Mouse (Mus musculus) hematopoietic stem cell, adult 5-6 weeks (primary cell): ENCODE data around the gene Enkur. TPM values are rescaled to one million over a fixed set of nuclear protein-coding genes. Genes with fewer than 3 reads are reported as not detected.
"Not testable (repeated sequence)": the region's sequence is repeated elsewhere in the genome, so short reads cannot be mapped to it uniquely, and the experiment has no call there.

Experiments
- ATAC-seq, 2 experiments: fragments of 125-278 bp in 1 of 2; replicated peaks in 1 of 2; 2 replicates each; pipeline ENCODE4 v1.8.0; 2016 to 2017; ENCODE audit warnings: inconsistent platforms in 2 of 2, mild to moderate bottlenecking in 2 of 2, moderate number of reproducible peaks in 2 of 2, low read depth in 1 of 2, moderate TSS enrichment in 1 of 2; ENCODE audit not compliant: low FRiP score in 2 of 2, poor library complexity in 2 of 2, severe bottlenecking in 2 of 2, insufficient read depth in 1 of 2, low TSS enrichment in 1 of 2
- total RNA-seq: library from RNA; stranded (forward); fragments of 172-1452, 232-1000 nt; gene quantifications from 2 replicates; pipeline ENCODE4 v1.2.3, GENCODE M21; 2017

Gene Enkur
- 5.4 and 7.9 TPM in 2 replicates for total RNA-seq

DNA sequence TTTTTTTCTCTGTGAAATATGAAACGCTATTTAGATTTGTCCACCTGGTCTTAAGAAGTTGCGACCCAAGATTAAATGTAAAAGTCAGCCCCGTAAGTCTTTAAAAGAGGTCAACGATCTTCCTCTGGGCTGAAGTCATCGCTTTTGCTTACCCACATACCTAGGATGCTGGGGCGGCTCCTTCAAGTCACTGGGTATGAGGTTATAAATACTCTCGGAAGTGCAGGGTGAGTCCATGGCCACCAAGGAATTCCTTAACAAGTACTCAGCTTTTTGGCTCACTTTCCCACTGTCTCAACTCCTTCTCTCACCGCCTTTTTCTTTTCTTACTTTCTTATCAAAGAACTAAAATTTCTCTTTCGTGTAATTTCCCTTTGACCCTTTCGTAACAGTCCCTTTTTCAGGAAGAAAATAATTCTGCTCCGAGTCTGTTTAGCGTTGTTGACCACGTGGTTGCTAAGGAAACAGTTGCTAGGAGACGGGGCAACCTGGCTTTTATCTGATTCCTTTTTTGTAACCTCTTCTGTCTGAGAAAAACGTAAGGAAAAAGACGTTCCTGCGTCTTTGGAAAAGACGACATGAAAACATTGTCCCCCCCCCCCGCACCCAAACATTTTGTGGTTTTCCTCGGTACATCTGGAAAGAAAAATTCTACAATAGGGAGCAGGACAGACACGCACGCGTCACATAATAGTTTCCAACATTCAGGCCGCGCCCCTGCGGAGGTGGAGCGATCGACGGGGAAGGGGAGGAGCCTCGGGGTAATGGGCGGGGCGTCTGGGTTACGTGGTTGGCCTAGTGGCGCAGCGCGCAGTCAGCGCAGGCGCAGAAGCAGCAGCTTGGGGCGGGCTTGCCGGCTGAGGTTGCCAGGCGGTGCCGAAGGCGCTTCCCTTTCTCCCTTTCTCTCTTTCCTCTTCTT lies at the start of gene Enkur, which contains the start of gene Thnsl1:
Gene Enkur (minus strand): TSS at position 454 of the 919 bp plus-strand sequence.
Gene Thnsl1 (plus strand): TSS at position 813 of the 919 bp plus-strand sequence.
- ATAC-seq: peak; percentile 89 to 95

DNA sequence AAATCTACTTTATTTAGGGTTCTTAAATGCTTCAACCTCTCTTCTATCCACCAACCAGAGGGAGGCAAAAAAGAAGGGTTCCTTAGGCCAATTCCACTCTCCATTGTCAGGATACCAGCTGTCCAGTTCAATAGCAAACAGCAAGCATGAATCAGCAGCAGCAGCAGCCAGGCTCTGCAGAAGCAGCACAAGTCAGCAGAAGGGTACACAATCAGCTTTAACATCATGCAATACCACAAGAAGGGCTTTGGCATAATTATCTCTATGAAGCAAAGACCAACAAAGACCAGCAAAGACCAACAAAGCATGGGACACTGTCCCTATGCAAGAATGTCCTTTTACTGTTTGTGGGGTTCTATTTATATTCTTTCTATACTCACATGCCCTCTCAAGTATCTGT lies 49.1 kb upstream of the Enkur start:
- ATAC-seq: no peak

- no peak for ATAC-seq
These were observed 48.5 kb upstream of the Enkur start for GRCm38 (mm10) chr2:21253644-21254043.

DNA sequence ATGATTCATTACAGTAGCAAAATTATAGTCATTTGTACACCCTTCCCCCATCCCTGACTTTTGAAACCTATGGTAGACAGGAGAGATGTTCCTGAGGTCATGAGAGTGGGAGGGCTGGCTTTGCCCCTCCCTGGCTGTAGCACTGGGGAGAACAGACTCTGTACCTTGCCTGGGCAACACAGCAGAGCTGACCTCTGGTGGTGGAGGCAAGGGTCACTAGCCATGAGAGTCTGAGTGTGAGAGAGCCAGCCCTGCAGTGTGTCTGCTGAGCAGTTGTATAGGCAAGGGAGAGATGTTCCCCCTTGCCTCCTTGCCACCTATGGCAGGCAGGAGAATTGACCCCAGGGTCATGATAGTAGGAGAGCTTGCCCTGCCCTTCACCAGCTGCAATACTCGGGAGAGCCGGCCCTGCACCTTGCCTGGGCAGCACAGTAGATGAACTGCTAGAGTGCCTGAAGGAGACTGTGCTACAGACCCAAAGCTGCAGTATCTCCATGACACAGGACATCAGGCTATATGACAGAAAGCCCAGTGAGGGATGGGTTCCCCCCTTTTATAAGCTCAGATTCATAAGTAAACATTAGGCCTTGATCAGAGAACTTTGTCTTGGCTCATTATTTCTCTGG lies 40.4 kb upstream of the Enkur start:
- ATAC-seq: no peak

DNA sequence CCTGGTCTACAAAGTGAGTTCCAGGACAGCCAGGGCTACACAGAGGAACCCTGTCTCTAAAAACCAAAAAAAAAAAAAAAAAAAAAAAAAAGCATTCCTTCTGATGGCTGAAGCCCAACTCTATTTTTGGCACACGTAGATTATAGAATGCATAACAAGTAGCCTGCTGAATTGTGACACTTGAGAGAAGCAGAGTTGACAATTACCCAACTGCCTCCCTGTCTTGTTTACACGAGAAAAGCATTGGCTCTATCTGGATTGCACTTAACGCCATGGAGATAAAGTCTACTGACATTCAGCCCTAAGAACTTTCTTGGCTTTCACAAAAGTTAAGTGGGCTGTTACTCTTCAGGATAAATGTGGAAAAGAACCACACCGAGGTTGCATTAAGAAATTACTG lies 39.8 kb upstream of the Enkur start:
- ATAC-seq: no peak

DNA sequence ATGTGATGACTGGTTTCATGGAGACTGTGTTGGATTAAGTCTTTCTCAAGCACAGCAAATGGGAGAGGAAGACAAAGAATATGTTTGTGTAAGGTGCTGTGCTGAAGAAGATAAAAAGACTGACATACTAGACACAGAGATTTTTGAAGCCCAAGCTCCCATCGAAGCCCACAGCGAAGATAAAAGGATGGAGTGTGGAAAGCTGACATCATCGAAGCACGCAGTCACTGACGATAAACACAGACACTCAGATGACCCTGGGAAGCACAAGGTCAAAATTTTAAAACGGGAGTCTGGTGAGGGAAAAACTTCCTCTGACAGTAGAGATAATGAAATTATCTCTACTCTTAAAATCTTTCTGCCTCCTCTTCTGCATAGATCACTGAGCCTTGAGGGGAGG lies 38.9 kb upstream of the Enkur start:
- ATAC-seq: not testable (repeated sequence)

DNA sequence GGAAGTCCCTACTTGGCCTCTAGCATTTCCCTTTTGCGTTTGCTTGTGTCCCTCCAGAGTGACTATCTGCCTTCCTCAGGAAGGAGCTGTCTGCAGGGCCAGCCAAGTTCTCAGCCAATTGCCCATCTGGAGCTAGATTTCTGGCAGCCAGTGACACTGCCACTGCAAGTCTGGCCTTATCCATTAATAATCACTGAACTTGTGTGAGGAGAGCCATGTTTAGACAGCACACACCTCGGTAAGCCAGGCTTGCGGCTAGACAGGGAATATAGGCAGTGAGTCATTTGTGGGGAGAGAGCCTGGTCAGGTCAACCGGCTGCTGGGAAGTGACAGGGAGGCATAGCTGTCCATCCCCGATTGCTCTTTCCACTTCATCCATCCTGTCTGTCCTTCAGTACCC lies 31.7 kb upstream of the Enkur start:
- peak; percentile 35 to 48 for ATAC-seq

- peak; percentile 31 to 39; a peak in 3 of 4 replicates for ATAC-seq
These were observed 30.8 kb upstream of the Enkur start for GRCm38 (mm10) chr2:21235844-21236386.

DNA sequence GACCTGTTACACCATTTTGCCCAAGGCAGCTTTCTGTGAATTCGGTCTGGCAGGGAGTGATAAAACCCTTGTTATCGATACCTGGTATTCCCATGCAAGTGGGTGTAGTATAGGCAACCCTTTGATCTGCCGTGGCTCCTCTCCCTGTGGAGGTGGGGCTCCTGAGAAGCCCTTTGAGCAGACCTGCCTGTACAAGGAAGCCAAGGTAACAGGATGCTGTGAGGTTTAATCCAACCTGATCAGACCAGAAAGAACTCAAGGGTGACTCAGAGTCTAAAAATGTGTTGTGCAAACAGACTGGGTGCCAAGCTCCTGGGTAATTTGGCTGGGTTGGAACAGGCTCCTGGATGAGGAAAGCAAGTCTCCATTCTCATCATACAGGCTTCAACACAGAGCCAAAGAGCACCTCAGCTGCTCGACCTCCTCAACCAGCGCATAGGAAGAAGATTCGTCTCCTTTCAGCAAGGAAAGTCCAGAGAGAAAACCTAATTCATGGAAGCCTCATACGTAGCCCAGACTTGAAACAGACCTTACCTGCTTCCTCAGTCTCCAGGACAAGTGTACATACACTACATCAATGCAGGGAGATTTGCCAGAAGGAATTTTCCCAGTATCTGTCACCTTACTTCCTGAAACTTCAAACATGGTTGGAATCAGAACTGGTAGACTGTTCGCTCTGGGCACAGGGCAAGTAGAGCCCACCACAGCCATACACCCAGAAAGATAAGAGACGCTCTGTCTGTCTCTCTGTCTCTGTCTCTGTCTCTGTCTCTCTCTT lies 29.9 kb upstream of the Enkur start:
- no peak for ATAC-seq

DNA sequence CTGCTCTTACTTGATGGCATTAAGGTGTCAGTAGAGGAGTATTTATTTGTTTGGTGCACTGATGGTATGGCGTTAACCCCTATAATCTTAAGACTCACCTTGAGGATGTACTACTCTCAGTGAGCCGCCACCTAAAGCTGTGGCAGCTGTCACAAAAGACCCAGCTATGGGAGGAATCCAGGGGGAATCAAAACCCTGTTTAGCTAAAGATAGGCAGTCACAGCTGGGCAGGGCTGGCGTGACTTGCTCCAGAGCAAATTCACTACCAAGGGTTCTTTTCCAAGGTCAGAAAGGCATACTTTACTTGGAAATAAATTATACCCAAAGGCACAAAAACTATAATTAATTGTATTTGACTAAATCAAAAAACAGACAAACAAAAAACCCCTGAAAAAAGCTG lies 26.0 kb upstream of the Enkur start:
- no peak for ATAC-seq

GRCm38 (mm10) chr2:21230276-21230675 lies 25.1 kb upstream of the Enkur start:
- ATAC-seq: no peak

DNA sequence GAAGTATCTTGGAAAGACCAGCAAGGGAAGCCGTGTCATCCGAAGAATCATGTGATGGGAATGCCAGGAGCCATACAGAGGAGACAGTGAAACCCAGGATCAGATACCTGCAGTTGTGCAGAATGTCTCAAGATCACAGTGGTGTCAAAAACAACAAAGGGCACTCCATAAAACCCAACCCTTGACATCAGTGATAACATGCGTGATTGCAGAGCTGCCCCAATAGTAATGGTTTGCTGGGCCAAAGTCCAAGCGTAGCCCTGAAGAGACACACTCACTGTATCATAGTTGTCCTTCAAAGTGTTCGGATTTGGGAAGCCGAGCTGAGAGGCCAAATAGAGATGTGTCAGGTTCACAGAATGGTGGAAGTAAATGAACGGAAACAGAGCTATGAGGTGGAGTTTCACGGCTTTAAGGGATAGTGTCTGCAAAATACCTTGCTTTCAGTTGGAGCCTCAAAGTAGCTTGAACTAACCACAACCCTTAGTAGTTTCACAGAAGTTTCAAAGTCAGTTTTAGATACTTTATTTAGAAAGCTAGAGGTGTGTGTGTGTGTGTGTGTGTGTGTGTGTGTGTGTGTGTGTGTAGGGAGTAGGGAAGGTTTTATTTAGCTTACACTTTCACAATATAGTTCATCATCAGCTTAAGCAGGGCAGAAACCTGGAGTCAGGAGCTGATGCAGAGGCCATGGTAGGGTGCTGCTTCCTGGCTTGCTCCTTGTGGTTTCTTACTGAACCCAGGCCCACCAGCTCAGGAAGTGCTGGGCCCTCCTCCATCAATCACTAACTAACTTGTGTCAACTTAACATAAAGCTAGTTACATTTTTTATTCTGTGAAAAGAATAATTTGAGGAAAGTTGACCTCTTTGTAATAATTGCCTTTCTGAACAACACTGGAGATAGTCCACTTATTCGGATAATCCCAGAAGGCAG lies 17.6 kb upstream of the Enkur start:
- peak; percentile 83 to 88 for ATAC-seq

DNA sequence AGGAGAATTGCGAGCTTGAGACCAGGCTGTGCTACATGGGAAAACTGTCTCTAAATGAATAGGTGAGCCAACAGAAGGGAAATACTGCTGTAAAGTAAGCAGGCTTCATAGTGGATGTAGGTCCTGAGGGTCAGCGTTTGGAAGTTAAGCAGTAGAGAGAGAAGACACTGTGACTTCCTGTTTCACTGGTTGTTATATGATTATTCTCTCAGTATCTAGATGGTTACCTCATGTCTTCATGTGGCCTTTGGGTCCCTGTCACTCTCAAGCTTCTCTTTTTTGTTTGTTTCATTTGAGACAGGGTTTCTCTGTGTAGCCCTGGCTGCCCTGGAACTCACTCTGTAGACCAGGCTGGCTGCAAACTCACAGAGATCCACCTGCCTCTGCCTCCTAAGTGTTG lies 10.1 kb upstream of the Enkur start:
- no peak for ATAC-seq

DNA sequence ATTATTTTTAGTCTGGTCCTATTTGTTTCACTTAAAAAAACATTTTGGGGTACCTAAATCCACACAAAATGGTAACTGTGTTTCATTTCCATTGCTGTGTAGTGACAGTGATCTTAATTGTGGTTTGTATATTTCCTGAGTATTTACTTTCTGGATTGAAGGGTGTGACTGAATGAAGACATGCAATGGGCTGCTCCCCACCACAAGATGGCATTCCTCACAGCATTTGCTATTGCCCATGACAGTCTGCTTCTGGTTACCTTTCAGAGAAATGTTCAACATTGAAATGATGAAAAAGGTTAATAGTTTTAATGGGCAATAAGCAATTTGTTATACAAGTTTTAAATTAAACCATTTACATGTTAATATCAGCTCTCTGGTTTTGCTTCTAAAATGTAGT lies 9.2 kb upstream of the Enkur start:
- ATAC-seq: peak in 1 of 2 experiments; percentile 51; a peak in 1 of 4 replicates

DNA sequence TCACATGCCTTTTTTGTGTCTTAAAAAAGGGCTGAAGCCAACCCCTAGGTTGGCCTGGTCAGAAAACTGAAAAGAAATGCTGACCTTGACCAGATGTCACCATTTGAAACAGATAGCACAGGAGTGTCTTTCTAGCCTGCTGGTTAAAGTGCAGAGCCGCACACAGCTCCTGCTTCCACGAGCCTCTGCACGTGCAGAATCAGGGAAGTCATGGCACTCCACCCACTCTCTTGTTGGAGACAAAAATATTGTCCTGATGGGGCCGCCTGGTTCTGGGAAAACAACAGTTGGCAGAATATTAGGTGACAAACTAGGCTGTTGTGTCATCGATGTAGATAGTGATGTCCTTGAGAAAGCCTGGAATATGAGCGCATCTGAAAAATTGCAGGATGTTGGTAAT lies 6.2 kb upstream of the Enkur start:
- ATAC-seq: no peak

DNA sequence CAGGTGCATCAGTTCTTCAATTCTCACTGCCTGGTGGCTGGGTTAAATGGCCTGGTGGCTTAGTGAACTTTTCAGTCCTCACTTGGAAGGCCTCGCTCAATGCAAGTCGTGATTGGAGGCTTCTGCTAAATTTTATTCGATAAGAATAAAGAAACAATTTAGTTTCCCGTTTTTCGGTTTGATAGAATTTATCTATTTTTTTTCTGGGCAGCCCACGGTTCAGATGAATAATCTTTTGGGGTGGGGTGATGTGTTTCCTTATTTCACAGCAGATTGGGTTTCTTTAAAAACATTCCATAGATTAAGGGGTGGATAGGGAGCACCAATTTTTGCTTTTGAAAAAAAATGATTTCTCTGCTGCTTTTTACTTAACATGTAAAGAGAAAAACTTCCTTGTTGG lies 1.1 kb upstream of the Enkur start:
- ATAC-seq: no peak

DNA sequence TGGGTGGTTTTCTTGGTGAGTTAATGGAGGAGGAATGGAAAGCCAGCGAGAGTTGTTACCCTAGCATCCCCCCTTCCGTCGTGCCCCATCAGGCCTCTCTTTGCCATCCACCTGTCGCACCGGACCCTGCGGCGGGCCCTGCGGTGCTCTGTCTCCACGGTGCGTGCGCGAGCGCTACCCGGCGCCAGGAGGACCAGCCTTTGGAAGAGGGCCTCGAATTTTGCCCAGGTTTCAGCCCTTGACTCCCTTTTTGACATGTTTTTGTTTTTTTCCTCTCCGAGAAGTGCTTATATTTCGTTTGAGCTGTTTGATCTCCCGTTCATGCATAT lies 630 bp upstream of the Enkur start:
- ATAC-seq: peak; percentile 57 to 73
